Mouse (Mus musculus): Measurements from ENCODE around the gene Gbp7. TPM values are rescaled to one million over a fixed set of nuclear protein-coding genes. Genes with fewer than 3 reads are reported as not detected.
A peak's percentile ranks its signal among the peaks of the same experiment; 100 is the strongest.
"Not testable (repeated sequence)": the region's sequence is repeated elsewhere in the genome, so short reads cannot be mapped to it uniquely, and the experiment has no call there.

The Gbp7 gene
- polyA plus RNA-seq, 1 experiment from 2014 or later, result 2.2 TPM

DNA sequence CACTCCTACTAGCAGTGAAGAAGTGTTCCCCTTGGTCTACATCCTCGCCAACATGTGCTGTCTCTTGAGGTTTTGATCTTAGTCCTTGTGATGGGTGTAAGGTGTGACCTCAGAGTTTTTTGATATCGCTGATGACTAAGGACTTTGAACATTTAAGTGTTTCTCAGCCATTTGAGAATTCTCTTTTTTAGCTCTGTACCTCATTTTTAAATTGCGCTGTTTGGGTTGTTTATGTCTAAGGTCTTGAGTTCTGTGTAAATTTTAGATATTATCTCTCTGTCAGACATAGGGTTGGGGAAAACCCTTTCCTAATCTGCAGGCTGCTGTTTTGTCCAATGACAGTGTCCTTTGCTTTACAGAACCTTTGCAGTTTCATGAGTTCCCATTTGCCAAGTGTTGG lies 3.0 kb downstream of the Gbp7 start:
- Histone ChIP-seq H3K9me3 (no peaks in the 10 kb centered on the region), H3K9ac (no peak overlapping the region), H3K27ac (no peak overlapping the region), H3K4me3 (no peak overlapping the region), H3K4me1 (no peaks in the 10 kb centered on the region), H3K27me3 (no peaks in the 10 kb centered on the region), H3K4me2 (replicated peaks) (no peak overlapping the region), H3K36me3 (no peaks in the 10 kb centered on the region)
- WGBS, result 88% methylated on average over 3 of the region's 3 CpGs
- ATAC-seq (ENCODE audit: insufficient number of reproducible peaks, insufficient read depth, low FRiP score, low TSS enrichment), result no peak

DNA sequence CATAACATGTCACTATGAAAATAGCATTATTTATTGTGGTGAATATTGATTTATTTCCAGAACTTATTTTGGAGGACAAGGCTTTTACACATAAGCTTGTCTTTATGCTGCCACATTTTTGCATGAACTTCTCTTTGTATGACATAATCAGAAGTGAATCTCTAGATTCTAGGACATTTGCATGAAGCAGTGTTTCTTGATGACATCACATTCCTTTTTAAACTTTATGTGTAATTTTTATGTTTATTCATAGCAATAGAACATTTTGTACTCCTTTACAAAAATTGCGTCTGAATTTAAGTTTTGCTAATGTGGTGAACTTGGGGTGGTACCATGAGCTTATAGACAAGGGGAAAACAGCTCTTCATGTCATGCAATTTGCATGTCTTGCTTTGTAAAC lies 5.5 kb downstream of the Gbp7 start:
- Histone ChIP-seq H3K4me2 (replicated peaks) (no peak overlapping the region), H3K4me1 (no peaks in the 10 kb centered on the region), H3K27ac (no peak overlapping the region), H3K27me3 (no peaks in the 10 kb centered on the region), H3K9ac (no peak overlapping the region), H3K4me3 (no peak overlapping the region), H3K9me3 (no peaks in the 10 kb centered on the region), H3K36me3 (no peaks in the 10 kb centered on the region)
- ATAC-seq (ENCODE audit: insufficient number of reproducible peaks, insufficient read depth, low FRiP score, low TSS enrichment), result no peak
- WGBS, result 75% methylated on average over 1 of the region's 1 CpGs

DNA sequence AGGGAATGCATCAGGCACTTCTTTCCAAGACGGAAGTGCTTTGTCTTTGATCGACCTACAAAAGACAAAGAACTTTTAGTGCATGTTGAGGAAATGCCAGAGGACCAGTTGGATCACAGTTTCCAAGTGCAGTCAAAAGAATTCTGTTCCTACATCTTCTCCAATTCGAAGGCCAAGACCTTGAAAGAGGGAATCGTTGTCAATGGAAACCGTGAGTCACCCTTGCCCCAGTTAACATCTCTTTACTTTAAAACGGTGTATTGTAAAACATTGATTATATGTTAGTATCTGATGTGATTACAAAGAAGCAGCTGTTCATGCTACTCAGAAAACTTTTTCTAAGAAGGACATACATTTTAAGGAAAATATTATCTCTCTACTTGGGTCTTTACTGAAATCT lies 11.2 kb downstream of the Gbp7 start:
- no peak for ATAC-seq (ENCODE audit: insufficient number of reproducible peaks, insufficient read depth, low FRiP score, low TSS enrichment)
- 85% methylated on average over 6 of the region's 6 CpGs for WGBS

DNA sequence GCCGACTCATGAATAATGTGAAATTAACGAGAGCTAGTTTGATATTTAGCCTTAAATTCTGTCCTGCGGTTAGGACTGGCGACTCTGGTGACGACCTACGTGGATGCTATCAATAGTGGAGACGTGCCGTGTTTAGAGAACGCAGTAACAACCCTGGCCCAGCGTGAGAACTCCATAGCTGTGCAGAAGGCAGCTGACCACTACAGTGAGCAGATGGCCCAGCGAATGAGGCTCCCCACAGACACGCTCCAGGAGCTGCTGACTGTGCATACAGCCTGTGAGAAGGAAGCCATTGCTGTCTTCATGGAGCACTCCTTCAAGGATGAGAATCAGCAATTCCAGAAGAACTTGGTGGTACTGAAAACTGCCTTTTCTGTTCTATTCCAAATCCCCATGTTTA lies 12.6 kb downstream of the Gbp7 start:
- H3K4me3 ChIP-seq; ATAC-seq (ENCODE audit: insufficient number of reproducible peaks, insufficient read depth, low FRiP score, low TSS enrichment): not testable (repeated sequence)

More for the DNA sequence above, 11.2 kb downstream of the Gbp7 start:
- Histone ChIP-seq H3K27ac (no peak overlapping the region), H3K9me3 (no peaks in the 10 kb centered on the region), H3K9ac (no peak overlapping the region), H3K4me1 (no peaks in the 10 kb centered on the region), H3K27me3 (no peaks in the 10 kb centered on the region), H3K4me3 (no peak overlapping the region), H3K4me2 (replicated peaks) (no peak overlapping the region), H3K36me3 (no peaks in the 10 kb centered on the region)

DNA sequence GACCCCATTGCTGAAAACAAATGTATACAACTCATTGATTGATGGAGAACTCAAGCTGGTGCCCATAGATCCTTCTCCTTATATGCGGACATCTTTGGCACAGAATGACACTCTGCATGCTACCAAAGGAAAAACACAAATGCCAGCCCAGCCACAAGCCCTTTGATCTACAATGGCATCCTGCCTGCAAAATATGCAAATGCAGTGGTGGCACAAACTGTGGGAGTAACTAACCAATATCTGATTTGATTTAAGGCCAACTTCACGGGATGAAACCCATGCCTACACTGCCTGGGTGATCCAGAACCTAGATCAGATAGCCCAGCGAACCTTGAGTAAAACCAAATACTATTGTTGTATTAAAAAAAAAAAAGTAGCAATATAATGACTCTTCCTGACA lies 16.5 kb downstream of the Gbp7 start:
- Histone ChIP-seq H3K4me2 (replicated peaks) (no peak overlapping the region), H3K27me3 (no peaks in the 10 kb centered on the region), H3K9ac (no peak overlapping the region), H3K36me3 (no peaks in the 10 kb centered on the region), H3K27ac (no peak overlapping the region), H3K4me1 (no peaks in the 10 kb centered on the region), H3K4me3 (no peak overlapping the region), H3K9me3 (no peaks in the 10 kb centered on the region)
- no peak for ATAC-seq (ENCODE audit: insufficient number of reproducible peaks, insufficient read depth, low FRiP score, low TSS enrichment)
- 85% methylated on average over 3 of the region's 3 CpGs for WGBS

More for the DNA sequence above, 12.6 kb downstream of the Gbp7 start:
- not testable (repeated sequence) for H3K9me3 ChIP-seq; H3K9ac ChIP-seq; H3K4me2 ChIP-seq (replicated peaks); H3K27me3 ChIP-seq; H3K36me3 ChIP-seq; H3K4me1 ChIP-seq; H3K27ac ChIP-seq
- 88% methylated on average over 12 of the region's 12 CpGs for WGBS

DNA sequence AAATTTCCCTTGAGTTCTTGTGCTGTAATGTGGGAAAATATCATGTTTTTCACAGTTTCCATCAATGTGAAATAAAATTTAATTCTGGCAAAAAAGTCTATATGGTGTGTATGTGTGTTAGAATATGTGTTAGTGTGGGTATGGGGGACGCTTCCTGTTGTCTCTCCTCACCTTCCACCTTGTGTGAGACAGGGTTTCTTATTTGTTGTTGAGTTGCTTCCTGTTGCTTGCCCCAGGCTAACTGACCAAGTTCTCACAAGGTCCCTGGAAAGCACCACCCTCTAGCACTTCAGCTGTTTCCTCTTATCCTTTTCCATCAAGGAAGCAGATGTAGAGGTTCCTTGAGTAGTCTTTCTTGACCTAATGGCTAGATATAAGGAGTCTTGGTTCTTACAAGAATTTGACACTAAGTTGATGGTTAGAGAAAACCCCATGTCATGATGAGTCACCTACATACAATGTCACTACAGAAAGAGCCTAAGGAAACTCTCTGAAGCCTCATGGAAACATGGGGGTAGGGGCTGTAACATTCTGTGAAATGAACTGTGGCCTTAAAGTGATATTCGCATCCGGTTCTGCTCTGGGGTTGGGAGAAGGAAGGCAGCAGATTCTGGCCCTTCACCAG lies 20.0 kb downstream of the Gbp7 start:
- no peak overlapping the region for H3K27ac ChIP-seq
- no peaks in the 10 kb centered on the region for H3K4me1 ChIP-seq
- 68% methylated on average over 3 of the region's 3 CpGs for WGBS
- H3K4me3 ChIP-seq, result no peak overlapping the region
- no peaks in the 10 kb centered on the region for H3K36me3 ChIP-seq
- H3K9ac ChIP-seq, result no peak overlapping the region
- ATAC-seq (ENCODE audit: insufficient number of reproducible peaks, insufficient read depth, low FRiP score, low TSS enrichment), result no peak
- H3K4me2 ChIP-seq (replicated peaks), result no peak overlapping the region
- H3K9me3 ChIP-seq, result no peaks in the 10 kb centered on the region
- no peaks in the 10 kb centered on the region for H3K27me3 ChIP-seq

DNA sequence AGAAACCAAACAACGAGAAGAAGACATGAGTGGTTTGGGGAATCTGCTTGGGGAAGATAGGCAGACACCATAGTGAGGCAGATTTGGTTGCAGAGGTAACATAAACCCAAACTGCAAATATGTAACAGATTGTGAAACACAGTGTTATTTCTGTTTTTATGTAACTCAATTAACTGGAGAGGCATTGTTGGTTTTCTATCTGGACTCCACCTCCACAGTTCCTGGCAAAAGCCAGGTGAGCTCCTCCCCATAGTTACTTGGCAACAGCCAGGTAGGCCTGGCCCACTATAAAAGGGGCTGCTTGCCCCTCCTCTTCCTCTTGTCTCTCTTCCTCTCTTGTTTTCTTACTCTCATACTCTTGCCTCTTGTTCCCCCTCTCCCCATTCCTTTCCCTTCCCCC lies 24.5 kb downstream of the Gbp7 start:
- Histone ChIP-seq H3K27me3 (no peaks in the 10 kb centered on the region), H3K27ac (no peak overlapping the region), H3K4me1 (no peaks in the 10 kb centered on the region), H3K9ac (no peak overlapping the region), H3K4me3 (no peak overlapping the region), H3K9me3 (no peaks in the 10 kb centered on the region), H3K4me2 (replicated peaks) (no peak overlapping the region), H3K36me3 (no peaks in the 10 kb centered on the region)
- WGBS, result 77% methylated on average over 1 of the region's 1 CpGs
- ATAC-seq (ENCODE audit: insufficient number of reproducible peaks, insufficient read depth, low FRiP score, low TSS enrichment), result no peak

DNA sequence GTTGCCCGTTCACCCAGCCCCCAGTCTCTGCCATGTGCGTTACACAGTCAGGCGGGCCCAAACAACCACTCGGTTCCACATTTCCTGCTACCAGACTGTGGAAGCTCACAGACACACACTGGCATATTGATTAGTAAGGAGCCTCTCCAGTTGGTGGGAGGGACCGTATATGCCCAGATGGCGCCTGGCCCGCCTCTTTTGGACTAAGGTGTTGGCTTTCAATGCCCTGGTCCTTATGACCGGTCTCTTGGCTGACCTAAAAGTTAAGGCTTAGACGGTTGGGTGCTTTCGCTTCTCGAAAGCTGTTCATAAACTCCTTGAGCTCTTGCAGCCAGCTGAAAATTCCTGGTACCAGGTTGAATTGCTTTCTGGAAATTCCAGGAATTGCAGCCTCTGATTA lies 25.5 kb downstream of the Gbp7 start:
- Histone ChIP-seq H3K4me2 (replicated peaks) (no peak overlapping the region), H3K4me1 (peaks cover 3% of the 10 kb centered on the region), H3K9me3 (no peaks in the 10 kb centered on the region), H3K9ac (no peak overlapping the region), H3K4me3 (no peak overlapping the region), H3K27me3 (no peaks in the 10 kb centered on the region), H3K27ac (no peak overlapping the region), H3K36me3 (no peaks in the 10 kb centered on the region)
- 85% methylated on average over 11 of the region's 11 CpGs for WGBS
- ATAC-seq (ENCODE audit: insufficient number of reproducible peaks, insufficient read depth, low FRiP score, low TSS enrichment), result no peak

DNA sequence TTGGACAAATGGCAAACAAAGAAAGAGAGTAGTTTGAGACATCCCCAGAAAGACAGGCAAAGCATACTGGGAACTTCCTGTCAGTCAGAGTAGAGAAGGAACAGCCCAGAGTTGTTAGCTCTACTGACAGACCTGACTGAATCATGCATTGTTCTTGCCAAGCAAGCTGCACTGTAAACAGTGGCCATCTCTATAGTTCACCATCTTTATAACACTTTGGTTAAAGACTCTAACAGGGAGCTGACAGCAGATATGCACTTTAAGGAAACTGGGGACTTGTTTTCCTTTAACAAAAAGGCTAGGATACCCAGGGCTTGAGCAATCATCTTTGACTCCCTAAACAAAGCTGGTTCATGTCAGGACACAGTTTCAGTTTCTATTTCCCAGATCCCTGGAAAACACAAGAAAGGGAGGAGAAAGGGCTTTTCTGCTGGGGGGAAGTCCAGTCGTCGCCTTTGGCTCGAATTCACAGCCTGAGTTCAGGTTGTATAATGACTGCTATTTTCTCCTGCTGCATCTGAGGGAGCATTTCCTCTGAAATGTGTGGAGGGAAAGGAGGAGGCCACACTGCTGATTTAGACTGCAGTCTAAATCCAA lies 29.6 kb downstream of the Gbp7 start, which contains the start of gene Gbp3:
TSS of gene Gbp3 (plus strand) at position 395 of the 597 bp plus-strand sequence.
- H3K4me3 ChIP-seq, result peak within 1 kb of the TSS; percentile 18
- peaks cover 6% of the 10 kb centered on the region for H3K4me1 ChIP-seq
- no peaks in the 10 kb centered on the region for H3K27me3 ChIP-seq
- 23% methylated on average over 3 of the region's 3 CpGs for WGBS
- no peak within 1 kb of the TSS for H3K9ac ChIP-seq
- H3K9me3 ChIP-seq, result no peaks in the 10 kb centered on the region
- H3K27ac ChIP-seq, result no peak within 1 kb of the TSS
- ATAC-seq (ENCODE audit: insufficient number of reproducible peaks, insufficient read depth, low FRiP score, low TSS enrichment), result no peak
- peak within 1 kb of the TSS; percentile 41 for H3K4me2 ChIP-seq (replicated peaks)
- H3K36me3 ChIP-seq, result no peaks in the 10 kb centered on the region

DNA sequence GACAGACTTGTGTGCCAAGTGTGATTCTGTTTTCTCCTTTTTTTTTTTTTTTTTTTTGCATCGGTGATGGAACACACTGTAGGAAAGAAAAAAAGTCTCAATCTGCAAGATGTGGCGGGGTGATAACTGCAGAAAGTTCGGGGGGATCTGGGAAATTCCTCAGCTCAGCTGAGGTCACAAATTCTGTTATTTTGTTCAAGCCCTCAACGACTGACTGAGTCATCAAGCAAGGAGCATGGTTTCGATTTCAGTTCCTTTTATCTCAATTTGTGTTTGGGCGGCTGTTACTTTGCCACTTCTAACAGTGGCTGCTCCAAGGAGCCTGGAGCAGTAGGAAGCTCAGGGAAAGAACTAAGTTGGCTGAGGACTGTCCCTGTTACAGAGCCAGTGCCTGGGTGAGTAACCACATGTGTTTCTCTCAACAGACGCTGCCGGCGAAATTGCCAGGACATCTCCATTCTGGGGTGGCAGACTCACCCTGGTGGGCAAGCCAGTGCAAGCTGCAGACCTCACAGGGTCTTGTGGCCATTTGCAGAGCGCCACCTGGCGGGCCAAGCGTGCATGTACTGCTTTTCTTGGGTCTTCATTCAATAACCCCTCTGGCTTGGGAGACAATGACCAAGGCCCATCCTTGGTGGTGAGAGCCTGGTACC lies 30.3 kb downstream of the Gbp7 start:
- Histone ChIP-seq H3K36me3 (no peaks in the 10 kb centered on the region), H3K27ac (no peak overlapping the region), H3K4me1 (peaks cover 6% of the 10 kb centered on the region), H3K9ac (no peak overlapping the region), H3K4me2 (replicated peaks) (peak overlapping the region; percentile 41), H3K27me3 (no peaks in the 10 kb centered on the region), H3K9me3 (no peaks in the 10 kb centered on the region), H3K4me3 (peak overlapping the region; percentile 18)
- ATAC-seq (ENCODE audit: insufficient number of reproducible peaks, insufficient read depth, low FRiP score, low TSS enrichment), result no peak
- WGBS, result 16% methylated on average over 12 of the region's 12 CpGs

DNA sequence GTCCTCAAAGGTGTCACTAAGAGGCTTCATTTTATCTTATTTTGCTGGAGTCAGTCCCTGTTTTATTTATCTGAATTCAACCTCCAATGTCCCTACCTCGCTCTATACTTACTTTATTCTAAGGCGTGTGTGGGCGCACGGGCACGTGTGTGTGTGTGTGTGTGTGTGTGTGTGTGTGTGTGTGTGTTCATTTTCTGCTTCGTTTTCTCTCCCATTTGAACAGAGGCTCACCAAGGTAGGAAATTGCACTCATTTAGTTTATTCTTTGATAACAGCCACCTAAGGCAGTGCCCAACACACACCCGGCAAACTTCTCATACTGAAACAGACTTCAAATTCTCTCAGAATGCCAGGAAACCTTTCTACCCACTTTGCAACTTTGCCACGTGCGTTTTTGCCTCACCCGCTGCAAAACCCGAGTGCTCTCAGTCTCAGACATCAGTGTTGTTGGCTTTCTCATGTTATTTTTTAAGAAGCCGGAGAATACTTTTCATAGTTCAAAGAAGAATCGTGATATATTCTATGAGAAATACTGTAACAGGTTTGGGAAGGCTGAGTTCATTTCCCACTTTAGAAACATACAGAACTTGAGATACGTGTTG lies 31.0 kb downstream of the Gbp7 start:
- H3K4me1 ChIP-seq, result peaks cover 6% of the 10 kb centered on the region
- no peak for ATAC-seq (ENCODE audit: insufficient number of reproducible peaks, insufficient read depth, low FRiP score, low TSS enrichment)
- 85% methylated on average over 14 of the region's 14 CpGs for WGBS
- no peak overlapping the region for H3K9ac ChIP-seq
- no peak overlapping the region for H3K4me2 ChIP-seq (replicated peaks)
- H3K9me3 ChIP-seq, result no peaks in the 10 kb centered on the region
- no peak overlapping the region for H3K27ac ChIP-seq
- H3K4me3 ChIP-seq, result no peak overlapping the region
- H3K36me3 ChIP-seq, result no peaks in the 10 kb centered on the region
- no peaks in the 10 kb centered on the region for H3K27me3 ChIP-seq

DNA sequence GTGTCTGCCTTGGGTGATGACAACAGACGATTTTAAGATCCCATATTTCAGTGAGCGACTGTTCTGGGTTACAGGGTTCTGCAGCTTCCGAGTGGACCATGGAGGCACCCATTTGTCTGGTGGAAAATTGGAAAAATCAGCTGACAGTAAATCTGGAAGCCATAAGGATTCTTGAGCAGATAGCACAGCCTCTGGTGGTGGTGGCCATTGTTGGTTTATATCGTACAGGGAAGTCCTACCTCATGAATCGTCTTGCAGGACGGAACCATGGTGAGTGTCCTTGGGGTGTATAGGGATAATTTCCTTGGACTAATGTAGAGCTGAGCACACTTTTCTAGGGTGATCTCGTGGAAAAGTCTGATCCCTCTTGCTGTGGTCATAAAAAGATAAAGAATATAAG lies 31.5 kb downstream of the Gbp7 start:
- Histone ChIP-seq H3K27ac (no peak overlapping the region), H3K4me3 (no peak overlapping the region), H3K4me2 (replicated peaks) (no peak overlapping the region), H3K36me3 (no peaks in the 10 kb centered on the region), H3K27me3 (no peaks in the 10 kb centered on the region), H3K9ac (no peak overlapping the region), H3K4me1 (peaks cover 6% of the 10 kb centered on the region), H3K9me3 (no peaks in the 10 kb centered on the region)
- ATAC-seq (ENCODE audit: insufficient number of reproducible peaks, insufficient read depth, low FRiP score, low TSS enrichment), result no peak
- WGBS, result 84% methylated on average over 7 of the region's 7 CpGs

All from embryonic facial prominence, embryonic 12.5 days (tissue).